Mouse (Mus musculus) cerebellum, postnatal 36 days (tissue): Measurements from ENCODE around the gene Myo5c.

Experiments
- DNase-seq, 2 experiments: peaks; one replicate each; pipeline ENCODE4 v3.0.0; 2021 to 2022; ENCODE audit warnings: mixed read lengths in 2 of 2

Gene Myo5c

GRCm38 (mm10) chr9:75231841-75232746, at the start of gene Myo5c:
Gene Myo5c (plus strand): TSS chr9:75232020.
- peak in 1 of 2 experiments; percentile 26 for DNase-seq

GRCm38 (mm10) chr9:75187646-75188260, 44.1 kb upstream of the Myo5c start:
- DNase-seq: peak; percentile 59 to 63

- no peak for DNase-seq
These were observed 38.0 kb upstream of the Myo5c start for GRCm38 (mm10) chr9:75193858-75194257.

- no peak for DNase-seq
These were observed 35.5 kb upstream of the Myo5c start for GRCm38 (mm10) chr9:75196335-75196734.

GRCm38 (mm10) chr9:75197297-75197696, 34.5 kb upstream of the Myo5c start:
- peak; percentile 81 to 84 for DNase-seq

GRCm38 (mm10) chr9:75201506-75201905, 30.3 kb upstream of the Myo5c start:
- DNase-seq: no peak

GRCm38 (mm10) chr9:75202036-75202435, 29.8 kb upstream of the Myo5c start:
- DNase-seq: no peak

- no peak for DNase-seq
These were observed 22.6 kb upstream of the Myo5c start for GRCm38 (mm10) chr9:75209246-75209645.

- no peak for DNase-seq
These were observed 21.6 kb upstream of the Myo5c start for GRCm38 (mm10) chr9:75210269-75210668.

GRCm38 (mm10) chr9:75214743-75215413, 16.9 kb upstream of the Myo5c start:
- peak; percentile 50 to 62 for DNase-seq

GRCm38 (mm10) chr9:75219942-75220341, 11.9 kb upstream of the Myo5c start:
- DNase-seq: no peak

- DNase-seq: no peak
These were observed 10.2 kb upstream of the Myo5c start for GRCm38 (mm10) chr9:75221420-75222287.

- DNase-seq: no peak
These were observed 1.0 kb downstream of the Myo5c start for GRCm38 (mm10) chr9:75232860-75233259.

- DNase-seq: no peak
These were observed 2.5 kb downstream of the Myo5c start for GRCm38 (mm10) chr9:75234271-75234741.

GRCm38 (mm10) chr9:75234983-75235627, 3.3 kb downstream of the Myo5c start:
- no peak for DNase-seq

- no peak for DNase-seq
These were observed 3.9 kb downstream of the Myo5c start for GRCm38 (mm10) chr9:75235696-75236095.

- DNase-seq: peak in 1 of 2 experiments; percentile 33
These were observed 4.8 kb downstream of the Myo5c start for GRCm38 (mm10) chr9:75236416-75237308.

- no peak for DNase-seq
These were observed 6.4 kb downstream of the Myo5c start for GRCm38 (mm10) chr9:75238179-75238578.

- no peak for DNase-seq
These were observed 11.2 kb downstream of the Myo5c start for GRCm38 (mm10) chr9:75243052-75243451.

- DNase-seq: peak; percentile 77 to 80
These were observed 12.0 kb downstream of the Myo5c start for GRCm38 (mm10) chr9:75243730-75244406.
